ENCODE assay signal across 13 mouse cellular contexts in genomic region chr5:82312054-82312453, GRCm38 (mm10).
DNase-seq lines count a peak whose midpoint lies in the region; ATAC-seq lines count a peak whose summit lies in the region.
"Had no signal": no experiment of that assay in that cellular context is flagged by ENCODE, and none has a peak within 500 bp of the region (broad histone marks: within the 10 kb centered on the region; RNA-seq: fewer than 3 reads in every experiment).

No protein-coding gene starts in this region.

- H3K9me3 ChIP-seq in embryonic facial prominence, embryonic 10.5 days, result no peaks in the 10 kb centered on the region
- no peaks in the 10 kb centered on the region for H3K9me3 ChIP-seq in midbrain, embryonic 14.5 days (ENCODE audit: control insufficient read depth, low read length)
- H3K9me3 ChIP-seq: embryonic facial prominence, embryonic 15.5 days; limb, embryonic 12.5 days had no signal

- H3K36me3 ChIP-seq in embryonic facial prominence, embryonic 10.5 days (replicated peaks), result no peaks in the 10 kb centered on the region
- no peaks in the 10 kb centered on the region for H3K36me3 ChIP-seq in midbrain, embryonic 14.5 days (ENCODE audit: control insufficient read depth, insufficient read depth, low read length)
- H3K36me3 ChIP-seq: embryonic facial prominence, embryonic 15.5 days; limb, embryonic 12.5 days had no signal

- no peak for ATAC-seq in midbrain, embryonic 14.5 days (ENCODE audit: low FRiP score, low TSS enrichment)

- 47% methylated on average over 6 of the region's 6 CpGs for WGBS in embryonic facial prominence, embryonic 10.5 days
- WGBS in midbrain, embryonic 14.5 days, result 7% methylated on average over 6 of the region's 6 CpGs

- peak; percentile 3 for DNase-seq in cerebellum, adult 9-10 months
- no peak for DNase-seq in cerebellum, adult 9-11 months
- DNase-seq in heart, postnatal 4 days, result peak; percentile 6
- no peak for DNase-seq in heart, postnatal 36 days
- peak; percentile 23 for DNase-seq in embryonic facial prominence, embryonic 10.5 days (ENCODE audit: low spot score)
- DNase-seq in midbrain, embryonic 14.5 days, result peak; percentile 62
- DNase-seq in kidney, adult 9 months, result no peak
- no peak for DNase-seq in adrenal gland, postnatal 36 days
- DNase-seq: adrenal gland, postnatal 25 days; cerebellum, adult 11-12 months had no signal

- no peaks in the 10 kb centered on the region for H3K4me1 ChIP-seq in embryonic facial prominence, embryonic 10.5 days
- H3K4me1 ChIP-seq in midbrain, embryonic 14.5 days (ENCODE audit: control insufficient read depth, insufficient read depth, low read length), result no peaks in the 10 kb centered on the region
- H3K4me1 ChIP-seq: embryonic facial prominence, embryonic 15.5 days; limb, embryonic 12.5 days had no signal

- no peak overlapping the region for H3K27ac ChIP-seq in embryonic facial prominence, embryonic 10.5 days (replicated peaks)
- H3K27ac ChIP-seq in midbrain, embryonic 14.5 days (replicated peaks; ENCODE audit: low read depth, low read length), result no peak overlapping the region
- H3K27ac ChIP-seq: embryonic facial prominence, embryonic 15.5 days; kidney, postnatal 0 days; limb, embryonic 12.5 days had no signal

- intact Hi-C loops in heart, postnatal 36 days (cut with DNase I), result no loop called here

- H3K4me2 ChIP-seq in midbrain, embryonic 14.5 days (ENCODE audit: low read length), result peak overlapping the region; percentile 3; the same call in 1 of the 2 replicates
- H3K4me2 ChIP-seq: embryonic facial prominence, embryonic 15.5 days; limb, embryonic 12.5 days had no signal

- H3K27me3 ChIP-seq in embryonic facial prominence, embryonic 10.5 days (replicated peaks; ENCODE audit: low read depth, poor library complexity, severe bottlenecking), result no peaks in the 10 kb centered on the region
- no peaks in the 10 kb centered on the region for H3K27me3 ChIP-seq in midbrain, embryonic 14.5 days (ENCODE audit: control insufficient read depth, insufficient read depth, low read length)
- H3K27me3 ChIP-seq: embryonic facial prominence, embryonic 15.5 days; limb, embryonic 12.5 days had no signal

- no peak overlapping the region for H3K9ac ChIP-seq in midbrain, embryonic 14.5 days (replicated peaks; ENCODE audit: low read length)
- H3K9ac ChIP-seq: embryonic facial prominence, embryonic 15.5 days; limb, embryonic 12.5 days had no signal

- H3K4me3 ChIP-seq in embryonic facial prominence, embryonic 10.5 days, result no peak overlapping the region
- no peak overlapping the region for H3K4me3 ChIP-seq in midbrain, embryonic 14.5 days (replicated peaks; ENCODE audit: low read depth, low read length)
- H3K4me3 ChIP-seq: embryonic facial prominence, embryonic 15.5 days; limb, embryonic 12.5 days had no signal

Comparison
In these comparisons a context has a peak if more than half of its experiments do, and no peak if none do; other contexts are left out.
1. DNase-seq: peak in cerebellum, adult 9-10 months (single experiment), heart, postnatal 4 days (single experiment), embryonic facial prominence, embryonic 10.5 days (single experiment) and midbrain, embryonic 14.5 days (single experiment); none in cerebellum, adult 9-11 months (single experiment), heart, postnatal 36 days (0 of 2), kidney, adult 9 months (single experiment) and adrenal gland, postnatal 36 days (0 of 2).